Mouse (Mus musculus) midbrain, embryonic 16.5 days (tissue): Measurements from ENCODE around the gene Rac3. TPM values are rescaled to one million over a fixed set of nuclear protein-coding genes. Genes with fewer than 3 reads are reported as not detected.

Experiments
- ATAC-seq: fragments of 200-750 bp; cut with Nextera tagmentation; 2 replicates; pipeline ENCODE4 v1.8.0; 2017; ENCODE audit warnings: moderate TSS enrichment
- H3K27ac ChIP-seq: fragments of 300-500 bp; sonication (generic); 2 replicates; pipeline ENCODE4 v1.5.1; 2014; ENCODE audit warnings: mild to moderate bottlenecking, low read length, mixed read lengths
- H3K27me3 ChIP-seq: fragments of 300-500 bp; sonication (generic); 2 replicates; pipeline ENCODE4 v1.6.1; 2014; ENCODE audit warnings: low read depth, low read length, mixed read lengths; ENCODE audit not compliant: control insufficient read depth, insufficient read depth
- H3K36me3 ChIP-seq: fragments of 300-500 bp; sonication (generic); 2 replicates; pipeline ENCODE4 v1.6.1; 2014; ENCODE audit warnings: mild to moderate bottlenecking, low read length, moderate library complexity, mixed read lengths; ENCODE audit not compliant: control insufficient read depth, insufficient read depth
- H3K4me1 ChIP-seq: fragments of 300-500 bp; sonication (generic); 2 replicates; pipeline ENCODE4 v1.6.1; 2014; ENCODE audit warnings: mild to moderate bottlenecking, low read length, mixed read lengths; ENCODE audit not compliant: control insufficient read depth, insufficient read depth
- H3K4me2 ChIP-seq: fragments of 300-500 bp; sonication (generic); 2 replicates; pipeline ENCODE4 v1.6.1; 2014; ENCODE audit warnings: mild to moderate bottlenecking, low read length, mixed read lengths
- H3K4me3 ChIP-seq: fragments of 300-500 bp; sonication (generic); 2 replicates; pipeline ENCODE4 v1.5.1; 2014; ENCODE audit warnings: low read depth, mild to moderate bottlenecking, low read length, moderate library complexity, mixed read lengths
- H3K9ac ChIP-seq: fragments of 300-500 bp; sonication (generic); 2 replicates; pipeline ENCODE4 v1.6.1; 2014; ENCODE audit warnings: low read depth, low read length, mixed read lengths
- H3K9me3 ChIP-seq: fragments of 300-500 bp; sonication (generic); replicated peaks from 2 replicates; pipeline ENCODE4 v1.6.1; 2014; ENCODE audit warnings: mild to moderate bottlenecking, low read length, mixed read lengths; ENCODE audit not compliant: control insufficient read depth, poor library complexity, severe bottlenecking
- WGBS: fragments of 180-500 bp; shearing (Covaris S2); extraction: QIAGEN DNeasy Blood & Tissue Kit; methylation state at CpG from one replicate; pipeline ENCODE4 v1.1.7; 2014; 5-methylcytosine and 5-hydroxymethylcytosine counted together
- polyA plus RNA-seq: library from polyadenylated mRNA; unstranded; fragments of >200 nt; fragmentation: Nextera tagmentation; extraction: Ambion mirVana; gene quantifications from 2 replicates; pipeline ENCODE4 v1.2.1, GENCODE M21; 2015

Gene Rac3
- polyA plus RNA-seq, 1 experiment from 2014 or later, result 719 TPM

DNA sequence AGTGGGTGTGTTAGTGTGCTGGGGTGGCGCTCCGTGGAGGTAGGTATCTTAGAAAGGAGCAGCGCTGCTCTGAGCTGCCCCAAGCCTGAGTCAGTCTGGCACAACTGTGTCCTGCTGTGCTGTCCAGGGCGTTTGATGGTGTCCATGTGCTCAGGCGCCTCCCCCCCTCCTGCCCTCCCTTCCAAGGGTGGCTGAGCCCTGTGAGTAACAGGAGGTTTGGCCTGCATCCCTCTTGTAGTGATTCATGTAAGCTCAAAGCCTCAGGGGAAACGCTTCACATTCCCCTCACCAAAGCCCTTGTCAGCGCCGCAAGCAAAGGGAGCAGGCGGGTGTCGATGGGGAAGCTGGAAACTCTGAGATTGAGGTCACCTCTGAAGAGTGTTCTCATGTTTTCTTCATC is 23.5 kb upstream of the Rac3 start:
- no peak overlapping the region for H3K4me3 ChIP-seq
- H3K4me2 ChIP-seq, result no peak overlapping the region
- 70% methylated on average over 10 of the region's 10 CpGs for WGBS
- no peaks in the 10 kb centered on the region for H3K27me3 ChIP-seq
- H3K36me3 ChIP-seq, result peaks cover 4% of the 10 kb centered on the region; the same call in 1 of the 2 replicates
- peaks cover 6% of the 10 kb centered on the region; the same call in 1 of the 2 replicates for H3K4me1 ChIP-seq
- H3K27ac ChIP-seq, result no peak overlapping the region
- H3K9me3 ChIP-seq, result no peaks in the 10 kb centered on the region
- ATAC-seq, result no peak
- no peak overlapping the region for H3K9ac ChIP-seq

- 37% methylated on average over 15 of the region's 15 CpGs for WGBS
- H3K27ac ChIP-seq, result no peak overlapping the region
Measured at GRCm38 (mm10) chr11:120703696-120704454, 17.4 kb upstream of the Rac3 start.

DNA sequence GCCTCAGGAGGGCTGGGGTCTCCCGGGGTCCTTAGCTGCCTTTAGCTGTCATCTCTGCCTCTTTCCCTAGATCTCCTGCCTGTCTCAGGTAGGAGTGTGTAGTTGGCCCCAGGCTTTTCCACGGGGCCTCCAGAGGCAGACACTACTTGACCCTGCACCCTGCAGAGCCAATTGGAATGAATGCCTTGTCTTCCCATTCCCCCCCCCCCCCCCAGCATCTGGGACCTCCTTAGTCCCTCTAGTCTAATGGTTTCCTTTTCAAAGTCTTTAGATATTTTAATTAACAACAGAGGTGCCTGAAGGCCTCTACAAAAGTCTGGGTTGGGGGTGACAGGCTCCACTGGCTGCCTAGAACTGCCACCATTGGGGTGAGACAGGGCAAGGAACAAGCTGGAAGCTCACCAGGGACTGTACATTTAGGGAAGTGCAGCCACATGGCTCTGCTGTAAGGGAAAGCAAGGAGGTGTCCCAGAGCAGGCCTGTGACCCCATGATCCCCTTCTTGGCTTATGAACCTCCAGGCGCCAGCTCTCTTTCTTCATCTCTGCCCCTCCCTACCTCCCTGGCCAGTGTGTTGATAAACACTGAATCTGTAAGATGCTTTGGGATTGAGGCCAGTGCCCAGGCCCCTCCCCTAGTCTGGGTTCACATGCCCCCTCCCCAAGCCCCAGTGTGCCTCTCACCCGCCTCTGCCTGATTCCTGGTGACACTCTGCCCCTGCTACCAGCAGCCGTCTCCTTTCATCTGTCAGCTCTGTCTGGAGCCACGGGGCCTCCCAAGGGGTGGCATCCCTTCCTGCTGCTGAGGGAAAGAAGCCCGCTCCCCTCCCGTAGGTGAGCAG is 16.6 kb upstream of the Rac3 start:
- Histone ChIP-seq H3K9ac (peak overlapping the region; percentile 39; the same call in 1 of the 2 replicates), H3K9me3 (no peaks in the 10 kb centered on the region), H3K4me3 (no peak overlapping the region), H3K4me2 (no peak overlapping the region), H3K36me3 (peaks cover 10% of the 10 kb centered on the region), H3K27me3 (no peaks in the 10 kb centered on the region), H3K4me1 (peaks cover 19% of the 10 kb centered on the region), H3K27ac (no peak overlapping the region)
- peak; percentile 31; the same call in 1 of the 2 replicates for ATAC-seq
- 16% methylated on average over 8 of the region's 8 CpGs for WGBS

More at GRCm38 (mm10) chr11:120703696-120704454, 17.4 kb upstream of the Rac3 start:
- no peaks in the 10 kb centered on the region for H3K9me3 ChIP-seq
- no peak overlapping the region for H3K4me3 ChIP-seq
- peaks cover 5% of the 10 kb centered on the region for H3K36me3 ChIP-seq
- peaks cover 19% of the 10 kb centered on the region for H3K4me1 ChIP-seq
- ATAC-seq, result no peak
- H3K27me3 ChIP-seq, result no peaks in the 10 kb centered on the region
- peak overlapping the region; percentile 39 for H3K9ac ChIP-seq
- H3K4me2 ChIP-seq, result no peak overlapping the region

DNA sequence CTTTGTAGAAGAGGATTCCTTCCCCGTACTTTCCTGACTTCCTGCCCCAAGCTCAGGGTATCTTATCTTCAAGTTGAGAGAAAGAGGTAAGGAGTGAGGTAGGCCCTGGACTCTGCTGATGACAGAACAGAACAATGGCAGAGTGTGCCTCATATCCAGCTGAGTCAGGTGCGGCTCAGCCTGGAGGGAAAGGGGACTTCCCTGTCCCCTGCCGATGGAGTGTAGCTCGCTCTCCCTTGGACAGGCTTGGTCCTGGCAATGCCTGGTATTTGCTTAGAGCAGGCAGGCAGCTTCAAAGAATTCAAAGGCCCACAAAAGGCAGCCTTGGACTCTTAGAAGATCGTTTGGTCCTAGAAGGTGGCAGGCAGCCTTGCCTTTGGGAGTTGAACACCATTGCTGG is 15.2 kb upstream of the Rac3 start:
- no peak for ATAC-seq
- H3K4me3 ChIP-seq, result no peak overlapping the region
- H3K36me3 ChIP-seq, result peaks cover 11% of the 10 kb centered on the region
- no peaks in the 10 kb centered on the region for H3K9me3 ChIP-seq
- no peaks in the 10 kb centered on the region for H3K27me3 ChIP-seq
- H3K4me1 ChIP-seq, result peaks cover 19% of the 10 kb centered on the region
- no peak overlapping the region for H3K9ac ChIP-seq
- no peak overlapping the region for H3K4me2 ChIP-seq
- WGBS, result 64% methylated on average over 5 of the region's 5 CpGs
- H3K27ac ChIP-seq, result no peak overlapping the region

- no peak overlapping the region for H3K27ac ChIP-seq
- H3K4me3 ChIP-seq, result no peak overlapping the region
- whole genome bisulfite sequencing, result 10% methylated on average over 11 of the region's 12 CpGs
- no peak for ATAC-seq
- H3K4me2 ChIP-seq, result no peak overlapping the region
- H3K4me1 ChIP-seq, result peaks cover 19% of the 10 kb centered on the region
- H3K36me3 ChIP-seq, result peaks cover 8% of the 10 kb centered on the region
- H3K27me3 ChIP-seq, result no peaks in the 10 kb centered on the region
- no peak overlapping the region for H3K9ac ChIP-seq
- no peaks in the 10 kb centered on the region for H3K9me3 ChIP-seq
Measured at GRCm38 (mm10) chr11:120707225-120707624, 14.0 kb upstream of the Rac3 start.

- H3K4me2 ChIP-seq, result no peak overlapping the region
- no peak overlapping the region for H3K4me3 ChIP-seq
- no peaks in the 10 kb centered on the region for H3K27me3 ChIP-seq
- no peak overlapping the region for H3K27ac ChIP-seq
- ATAC-seq, result no peak
- WGBS, result 29% methylated on average over 5 of the region's 5 CpGs
- H3K9ac ChIP-seq, result no peak overlapping the region
- peaks cover 26% of the 10 kb centered on the region for H3K4me1 ChIP-seq
- no peaks in the 10 kb centered on the region for H3K9me3 ChIP-seq
- H3K36me3 ChIP-seq, result peaks cover 8% of the 10 kb centered on the region
Measured at GRCm38 (mm10) chr11:120707969-120708368, 13.3 kb upstream of the Rac3 start.

DNA sequence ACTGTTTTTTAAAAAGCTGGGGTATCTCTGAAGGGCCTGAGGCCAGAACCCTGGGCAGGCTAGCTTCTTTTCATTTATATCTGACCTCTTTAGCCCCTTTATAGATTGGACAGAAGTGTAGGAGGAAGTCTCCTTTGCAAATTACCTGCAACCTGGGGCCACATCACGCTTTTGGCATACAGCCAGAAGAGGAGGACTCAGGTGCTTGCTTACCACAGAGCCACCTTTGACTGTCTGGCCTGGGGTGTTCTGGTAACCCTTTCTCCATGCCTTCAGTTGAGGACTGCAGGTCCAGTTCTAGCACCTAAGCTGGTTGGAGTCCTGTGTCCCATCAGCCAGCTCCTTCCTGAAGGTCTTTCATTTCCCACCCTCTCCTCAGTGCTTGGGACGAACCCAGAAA is 11.7 kb upstream of the Rac3 start:
- ATAC-seq, result no peak

GRCm38 (mm10) chr11:120710672-120711071 is 10.6 kb upstream of the Rac3 start:
- no peak overlapping the region for H3K4me2 ChIP-seq
- H3K36me3 ChIP-seq, result peaks cover 8% of the 10 kb centered on the region
- 76% methylated on average over 5 of the region's 5 CpGs for WGBS
- no peak overlapping the region for H3K4me3 ChIP-seq
- no peaks in the 10 kb centered on the region for H3K9me3 ChIP-seq
- no peaks in the 10 kb centered on the region for H3K27me3 ChIP-seq
- no peak for ATAC-seq
- H3K4me1 ChIP-seq, result peaks cover 20% of the 10 kb centered on the region
- H3K9ac ChIP-seq, result no peak overlapping the region
- H3K27ac ChIP-seq, result no peak overlapping the region

More for the DNA sequence above, 11.7 kb upstream of the Rac3 start:
- Histone ChIP-seq H3K9me3 (no peaks in the 10 kb centered on the region), H3K36me3 (peaks cover 8% of the 10 kb centered on the region), H3K27ac (no peak overlapping the region), H3K9ac (no peak overlapping the region), H3K4me2 (no peak overlapping the region), H3K27me3 (no peaks in the 10 kb centered on the region), H3K4me3 (no peak overlapping the region), H3K4me1 (peaks cover 23% of the 10 kb centered on the region)
- 93% methylated on average over 2 of the region's 2 CpGs for WGBS
